Mouse (Mus musculus) intestine, embryonic 14.5 days (tissue): ENCODE data around the gene Gabrr1. TPM values are rescaled to one million over a fixed set of nuclear protein-coding genes. Genes with fewer than 3 reads are reported as not detected.
"Not testable (repeated sequence)": the region's sequence is repeated elsewhere in the genome, so short reads cannot be mapped to it uniquely, and the experiment has no call there.

ENCODE experiments used
- ATAC-seq: fragments of 200-750 bp; cut with Nextera tagmentation; replicated peaks from 2 replicates; pipeline ENCODE4 v1.8.0; 2017; ENCODE audit warnings: low read depth, moderate number of reproducible peaks, moderate TSS enrichment, moderate library complexity; ENCODE audit not compliant: low FRiP score, low TSS enrichment
- DNase-seq: peaks from one replicate; pipeline ENCODE4 v3.0.0-alpha.2; 2018; ENCODE audit warnings: low spot score
- H3K27ac ChIP-seq: fragments of 300-500 bp; sonication (generic); 2 replicates; pipeline ENCODE4 v1.5.1; 2014; ENCODE audit warnings: low read depth, mild to moderate bottlenecking, control low read depth
- H3K27me3 ChIP-seq: fragments of 300-500 bp; sonication (generic); replicated peaks from 2 replicates; pipeline ENCODE4 v1.6.1; 2014; ENCODE audit warnings: low read length, control low read depth; ENCODE audit not compliant: control insufficient read depth, insufficient read depth
- H3K36me3 ChIP-seq: fragments of 300-500 bp; sonication (generic); 2 replicates; pipeline ENCODE4 v1.6.1; 2014; ENCODE audit warnings: low read length, control low read depth; ENCODE audit not compliant: control insufficient read depth, insufficient read depth
- H3K4me1 ChIP-seq: fragments of 300-500 bp; sonication (generic); replicated peaks from 2 replicates; pipeline ENCODE4 v1.6.1; 2014; ENCODE audit warnings: low read length, control low read depth, mixed read lengths; ENCODE audit not compliant: control insufficient read depth, insufficient read depth
- H3K4me2 ChIP-seq: fragments of 300-500 bp; sonication (generic); 2 replicates; pipeline ENCODE4 v1.6.1; 2014; ENCODE audit warnings: low read length
- H3K4me3 ChIP-seq: fragments of 300-500 bp; sonication (generic); 2 replicates; pipeline ENCODE4 v1.5.1; 2014; ENCODE audit warnings: low read depth, low read length, control low read depth, mixed read lengths
- H3K9ac ChIP-seq: fragments of 300-500 bp; sonication (generic); 2 replicates; pipeline ENCODE4 v1.6.1; 2014; ENCODE audit warnings: mild to moderate bottlenecking, low read length
- H3K9me3 ChIP-seq: fragments of 300-500 bp; sonication (generic); 2 replicates; pipeline ENCODE4 v1.6.1; 2016; ENCODE audit warnings: low read length, control low read depth; ENCODE audit not compliant: control insufficient read depth
- WGBS: fragments of 180-500 bp; shearing (Covaris S2); extraction: QIAGEN DNeasy Blood & Tissue Kit; methylation state at CpG from one replicate; pipeline ENCODE4 v1.1.7; 2014; 5-methylcytosine and 5-hydroxymethylcytosine counted together
- polyA plus RNA-seq: library from polyadenylated mRNA; unstranded; fragments of >200 nt; fragmentation: Nextera tagmentation; extraction: Ambion mirVana; gene quantifications from 2 replicates; pipeline ENCODE4 v1.2.1, GENCODE M21; 2014

Gene Gabrr1
- polyA plus RNA-seq = not detected in 2 replicates

- no peak within 1 kb of the TSS for H3K4me2 ChIP-seq
- no peak for DNase-seq
- H3K27me3 ChIP-seq = no peaks in the 10 kb centered on the region
- ATAC-seq = no peak
- H3K9me3 ChIP-seq = no peaks in the 10 kb centered on the region
- no peaks in the 10 kb centered on the region for H3K36me3 ChIP-seq
- no peaks in the 10 kb centered on the region for H3K4me1 ChIP-seq
- 56% methylated on average over 11 of the region's 11 CpGs for WGBS
- no peak within 1 kb of the TSS for H3K27ac ChIP-seq
- no peak within 1 kb of the TSS for H3K4me3 ChIP-seq
- H3K9ac ChIP-seq = no peak within 1 kb of the TSS
Measured at GRCm38 (mm10) chr4:33132221-33132620, at the start of gene Gabrr1. TSS of gene Gabrr1 (plus strand) at chr4:33132521.

- Histone ChIP-seq H3K36me3 (no peaks in the 10 kb centered on the region), H3K4me1 (no peaks in the 10 kb centered on the region), H3K9ac (no peak overlapping the region), H3K4me3 (no peak overlapping the region), H3K27ac (no peak overlapping the region), H3K4me2 (no peak overlapping the region), H3K27me3 (no peaks in the 10 kb centered on the region), H3K9me3 (no peaks in the 10 kb centered on the region)
- no peak for ATAC-seq
- 79% methylated on average over 6 of the region's 6 CpGs for WGBS
- no peak for DNase-seq
Measured at GRCm38 (mm10) chr4:33099118-33099694, 33.1 kb upstream of the Gabrr1 start.

GRCm38 (mm10) chr4:33109720-33110458, 22.4 kb upstream of the Gabrr1 start:
- no peaks in the 10 kb centered on the region for H3K27me3 ChIP-seq

GRCm38 (mm10) chr4:33110845-33111244, 21.5 kb upstream of the Gabrr1 start:
- no peak for ATAC-seq

More at GRCm38 (mm10) chr4:33109720-33110458, 22.4 kb upstream of the Gabrr1 start:
- Histone ChIP-seq H3K4me3 (no peak overlapping the region), H3K36me3 (no peaks in the 10 kb centered on the region), H3K4me2 (no peak overlapping the region), H3K27ac (no peak overlapping the region), H3K9me3 (no peaks in the 10 kb centered on the region), H3K9ac (no peak overlapping the region), H3K4me1 (0 out of 2 replicates have a peak, but pooled peaks cover 6% of the 10 kb centered on the region)
- WGBS = 48% methylated on average over 14 of the region's 14 CpGs
- ATAC-seq (no peak), DNase-seq (no peak)

GRCm38 (mm10) chr4:33111358-33111757, 21.0 kb upstream of the Gabrr1 start:
- no peak overlapping the region for H3K4me3 ChIP-seq
- DNase-seq = no peak
- ATAC-seq = no peak
- peaks cover 6% of the 10 kb centered on the region; the same call in 1 of the 2 replicates for H3K9me3 ChIP-seq
- 0 out of 2 replicates have a peak, but pooled peaks cover 6% of the 10 kb centered on the region for H3K4me1 ChIP-seq
- H3K27me3 ChIP-seq = no peaks in the 10 kb centered on the region
- H3K9ac ChIP-seq = no peak overlapping the region
- H3K27ac ChIP-seq = no peak overlapping the region
- H3K36me3 ChIP-seq = no peaks in the 10 kb centered on the region
- WGBS = 90% methylated on average over 9 of the region's 9 CpGs
- no peak overlapping the region for H3K4me2 ChIP-seq

More at GRCm38 (mm10) chr4:33110845-33111244, 21.5 kb upstream of the Gabrr1 start:
- Histone ChIP-seq H3K9me3 (peaks cover 2% of the 10 kb centered on the region; the same call in 1 of the 2 replicates), H3K36me3 (no peaks in the 10 kb centered on the region), H3K4me1 (0 out of 2 replicates have a peak, but pooled peaks cover 6% of the 10 kb centered on the region), H3K4me2 (no peak overlapping the region), H3K27me3 (no peaks in the 10 kb centered on the region), H3K27ac (no peak overlapping the region), H3K4me3 (no peak overlapping the region), H3K9ac (no peak overlapping the region)
- 79% methylated on average over 7 of the region's 7 CpGs for WGBS
- DNase-seq = no peak

GRCm38 (mm10) chr4:33112866-33113265, 19.5 kb upstream of the Gabrr1 start:
- not testable (repeated sequence) for H3K4me1 ChIP-seq, DNase-seq, H3K36me3 ChIP-seq, H3K9me3 ChIP-seq, H3K9ac ChIP-seq, H3K27me3 ChIP-seq, H3K4me2 ChIP-seq, ATAC-seq, H3K27ac ChIP-seq, H3K4me3 ChIP-seq
- 92% methylated on average over 12 of the region's 14 CpGs for WGBS

GRCm38 (mm10) chr4:33119118-33119517, 13.2 kb upstream of the Gabrr1 start:
- H3K4me3 ChIP-seq, ATAC-seq, H3K27ac ChIP-seq, H3K4me2 ChIP-seq, H3K27me3 ChIP-seq, H3K4me1 ChIP-seq, H3K36me3 ChIP-seq, H3K9me3 ChIP-seq, H3K9ac ChIP-seq: not testable (repeated sequence)
- WGBS = 3% methylated on average over 3 of the region's 3 CpGs
- peak; percentile 90 for DNase-seq

GRCm38 (mm10) chr4:33124493-33124892, 7.8 kb upstream of the Gabrr1 start:
- Histone ChIP-seq H3K27me3 (no peaks in the 10 kb centered on the region), H3K27ac (no peak overlapping the region), H3K4me2 (no peak overlapping the region), H3K9ac (no peak overlapping the region), H3K9me3 (no peaks in the 10 kb centered on the region), H3K4me1 (no peaks in the 10 kb centered on the region), H3K36me3 (no peaks in the 10 kb centered on the region), H3K4me3 (no peak overlapping the region)
- WGBS = 82% methylated on average over 6 of the region's 6 CpGs
- no peak for ATAC-seq
- no peak for DNase-seq
